Mouse (Mus musculus) natural killer cell, adult 2 months (primary cell): Measurements from ENCODE around the gene Cdk14.
"Not testable (repeated sequence)": the region's sequence is repeated elsewhere in the genome, so short reads cannot be mapped to it uniquely, and the experiment has no call there.

Source experiments
- DNase-seq, 2 experiments: peaks; one replicate each; pipeline ENCODE4 v3.0.0; 2022; ENCODE audit warnings: low spot score in 2 of 2

Cdk14 gene

DNA sequence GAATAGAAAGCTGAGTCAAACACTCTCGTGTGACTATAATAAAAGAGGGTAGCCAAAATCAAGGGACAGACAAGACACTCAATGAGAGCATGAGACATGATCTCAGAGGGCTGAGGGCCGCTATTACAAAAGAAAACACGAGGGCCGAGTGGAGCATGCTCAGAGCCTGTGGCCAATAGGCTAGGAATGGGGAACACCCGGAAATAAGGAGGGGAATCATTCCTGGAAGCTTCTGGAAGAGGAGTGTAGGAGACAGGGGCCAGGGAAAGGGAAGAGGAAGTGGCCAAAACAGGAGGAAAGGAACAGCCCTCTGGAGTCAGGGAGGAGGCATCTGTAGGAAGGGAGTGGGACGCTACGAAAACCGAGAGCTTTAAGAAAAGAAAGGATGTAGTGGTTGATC is 52.6 kb downstream of the Cdk14 start:
- DNase-seq, result no peak

DNA sequence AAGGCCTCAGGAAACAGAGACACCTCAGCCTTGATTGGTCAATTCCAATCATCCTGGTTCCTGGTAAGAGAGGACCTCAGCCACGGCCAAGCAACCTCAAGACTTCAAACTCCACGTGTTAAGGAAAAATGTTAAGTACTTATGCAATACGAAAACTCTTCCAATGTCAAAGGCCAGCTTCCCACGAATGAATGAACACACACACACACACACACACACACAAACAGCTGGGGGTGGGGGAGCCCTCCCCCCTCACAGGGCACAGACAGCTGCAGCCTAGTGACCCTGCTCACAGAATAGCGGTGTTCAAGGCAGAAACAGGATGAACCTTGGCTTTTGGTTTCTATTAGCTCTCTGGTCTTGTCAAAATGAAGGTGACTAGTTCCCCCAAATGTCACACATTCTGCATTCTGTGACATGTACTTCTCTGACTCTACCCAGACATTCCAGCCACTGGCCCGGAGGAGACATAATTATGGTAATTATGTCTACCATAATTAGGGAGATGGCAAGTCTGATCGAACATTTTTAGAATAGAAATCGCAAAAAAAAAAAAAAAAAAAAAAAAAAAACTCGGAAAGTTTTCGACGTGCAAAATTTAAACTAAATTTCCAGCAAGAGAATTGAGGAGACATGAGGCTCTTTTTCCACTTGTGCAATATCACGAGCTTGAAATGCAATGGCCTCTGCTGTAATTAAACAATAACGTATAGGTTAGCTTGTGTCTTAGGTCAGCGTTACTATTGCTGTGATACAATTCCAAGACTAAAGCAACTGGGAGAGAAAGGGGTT is 54.6 kb downstream of the Cdk14 start:
- no peak for DNase-seq

DNA sequence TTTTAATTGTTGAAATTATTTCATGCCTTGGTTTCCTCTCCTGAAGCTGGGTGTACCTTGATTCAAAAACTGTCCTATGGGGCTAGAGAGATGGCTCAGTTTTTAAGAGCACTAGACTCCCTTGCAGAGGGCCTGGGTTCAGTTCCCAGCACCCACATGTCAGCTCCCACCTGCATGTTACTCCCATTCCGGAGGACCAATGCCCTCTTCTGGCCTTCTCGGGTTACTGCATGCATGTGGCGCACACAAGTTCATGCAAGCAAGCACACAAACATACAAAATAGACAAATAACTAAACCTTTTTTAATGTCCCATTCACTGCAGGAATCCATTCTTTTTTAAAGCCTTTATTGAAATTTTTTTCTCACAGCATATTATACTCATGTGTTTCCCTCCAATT is 58.4 kb downstream of the Cdk14 start:
- DNase-seq, result no peak

DNA sequence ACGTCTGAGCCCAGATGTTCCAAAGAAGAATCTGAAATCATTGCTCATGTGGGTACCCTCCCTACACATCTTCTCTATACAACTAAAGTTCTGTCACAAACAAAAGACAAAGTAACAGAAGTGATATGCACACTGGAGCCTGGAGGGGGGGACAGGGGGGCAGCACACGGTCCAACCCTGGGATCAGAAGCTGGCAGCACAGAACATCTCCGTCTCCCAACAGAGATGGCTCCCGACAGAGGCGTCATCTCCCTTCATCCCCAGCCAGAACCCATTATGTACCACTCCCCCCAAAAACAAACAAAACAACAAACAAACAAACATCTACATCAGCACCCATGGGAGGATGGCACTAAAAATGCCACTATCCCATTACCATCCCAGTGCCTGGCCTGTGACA is 59.8 kb downstream of the Cdk14 start:
- DNase-seq, result no peak

DNA sequence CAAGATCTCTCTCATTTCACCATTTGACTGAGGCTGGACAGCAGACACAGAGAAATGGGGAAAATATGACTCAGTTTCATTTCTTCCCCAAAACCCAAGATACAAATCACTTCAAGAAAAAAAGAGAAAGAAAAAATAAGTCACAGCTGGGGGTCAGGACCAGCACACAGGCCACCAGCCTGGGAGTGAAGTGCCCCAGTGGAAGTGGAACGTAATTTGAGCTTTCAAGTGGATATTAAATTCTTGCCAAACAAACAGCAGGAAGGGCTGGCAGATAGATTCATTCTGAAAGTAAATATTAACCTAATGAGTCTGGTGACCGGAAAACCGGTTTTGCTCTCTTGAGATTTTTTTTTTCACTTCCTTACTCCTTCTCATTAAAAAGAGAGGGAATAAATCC is 60.2 kb downstream of the Cdk14 start:
- no peak for DNase-seq

DNA sequence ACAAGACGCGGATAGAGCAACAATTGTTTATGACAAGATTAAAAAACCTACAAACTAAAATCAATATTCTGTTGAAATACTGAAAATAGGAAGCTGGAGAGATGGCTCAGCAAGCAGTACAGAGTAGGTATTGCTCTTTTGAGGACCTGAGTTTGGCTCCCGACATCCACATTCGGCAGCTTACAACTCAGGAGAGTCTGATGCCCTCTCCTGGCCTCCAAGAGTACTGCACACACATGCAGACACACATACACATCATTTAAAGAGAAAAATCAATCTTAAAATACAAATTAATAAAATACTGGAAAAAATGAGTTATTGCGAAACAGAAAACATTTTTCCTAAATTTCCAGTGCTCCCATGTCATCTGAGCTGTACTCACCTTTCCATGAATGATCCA is 60.7 kb downstream of the Cdk14 start:
- DNase-seq, result no peak

DNA sequence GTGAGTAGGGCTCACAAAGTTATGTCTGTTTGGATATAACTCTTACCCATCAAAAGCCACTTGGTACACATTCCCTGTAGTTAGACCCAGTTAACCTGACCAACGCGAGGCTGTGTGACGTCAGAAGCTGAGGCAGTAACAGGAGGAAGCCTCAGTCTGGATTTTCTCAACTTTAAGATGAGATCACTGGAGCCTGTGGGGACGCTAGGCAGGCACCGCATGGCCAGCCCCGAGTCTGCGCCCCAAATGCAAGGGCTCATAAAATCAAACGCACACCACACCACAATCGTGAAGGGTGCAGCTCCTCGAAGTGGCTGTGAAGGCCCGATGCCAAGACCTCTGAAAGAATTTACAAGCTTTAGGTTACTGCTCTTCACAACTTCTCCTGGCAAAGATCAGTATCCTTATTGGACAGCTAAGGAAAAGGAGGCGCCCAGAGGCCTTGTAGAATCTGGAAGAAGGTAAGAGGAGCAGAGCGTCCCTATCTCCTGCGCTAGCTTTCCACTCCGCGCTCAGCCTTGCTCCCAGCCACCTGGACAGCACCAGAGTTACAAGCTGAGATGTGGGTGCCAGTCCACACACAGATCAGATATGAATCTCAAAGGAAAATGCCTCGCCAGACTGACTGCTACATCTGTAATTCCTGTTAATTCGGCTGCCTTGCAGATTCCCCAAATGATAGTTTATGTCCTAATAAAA is 61.9 kb downstream of the Cdk14 start:
- no peak for DNase-seq

DNA sequence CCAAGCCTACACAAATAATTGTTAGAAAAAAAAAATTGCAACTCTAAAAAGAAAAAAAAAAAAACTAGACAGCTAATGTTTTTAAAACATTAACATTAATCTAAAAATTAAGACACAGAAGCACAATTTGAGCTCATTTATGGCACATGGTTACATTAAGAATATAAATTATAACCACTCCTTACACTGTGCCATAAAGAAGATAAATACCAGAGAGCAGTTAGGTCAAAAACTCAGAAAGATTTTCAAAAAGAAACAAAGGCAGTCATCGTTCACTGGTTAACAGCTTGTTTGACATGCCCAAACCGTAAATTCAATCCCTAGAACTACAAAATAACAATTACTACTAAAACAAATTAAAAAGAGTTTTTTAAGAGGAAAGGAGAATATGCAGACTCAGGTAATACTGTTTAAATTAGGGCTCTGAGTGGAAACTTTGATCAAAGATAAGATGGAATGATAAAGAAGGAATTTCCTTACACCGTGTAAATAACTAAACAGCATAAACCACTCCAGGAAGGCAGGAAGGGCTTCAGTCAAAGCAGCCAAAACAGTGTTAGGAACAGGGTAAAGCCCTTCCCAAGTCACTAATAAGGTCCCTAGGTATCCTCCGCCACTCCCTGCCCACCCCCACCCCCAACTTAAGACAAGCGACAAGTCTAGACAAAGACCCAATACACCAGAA is 65.3 kb downstream of the Cdk14 start:
- DNase-seq, result no peak

DNA sequence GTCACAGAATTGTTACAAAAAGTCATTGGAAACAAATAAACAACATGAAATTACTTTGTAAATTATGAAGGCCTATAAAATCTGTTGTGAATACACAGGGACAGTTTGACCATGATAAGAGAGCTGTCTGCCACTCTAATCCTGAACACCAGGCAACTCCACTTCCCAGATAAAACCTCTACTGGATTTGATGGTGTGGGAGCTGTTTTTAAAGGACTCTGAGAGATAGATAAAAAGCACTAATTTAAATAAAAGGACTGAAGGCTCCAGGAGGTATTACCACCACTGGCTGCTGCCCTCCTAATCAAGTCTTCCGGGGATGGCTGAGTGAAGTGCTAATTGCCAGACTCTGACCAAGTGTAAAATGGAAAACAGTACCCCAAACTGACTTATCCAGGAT is 66.2 kb downstream of the Cdk14 start:
- DNase-seq, result no peak

DNA sequence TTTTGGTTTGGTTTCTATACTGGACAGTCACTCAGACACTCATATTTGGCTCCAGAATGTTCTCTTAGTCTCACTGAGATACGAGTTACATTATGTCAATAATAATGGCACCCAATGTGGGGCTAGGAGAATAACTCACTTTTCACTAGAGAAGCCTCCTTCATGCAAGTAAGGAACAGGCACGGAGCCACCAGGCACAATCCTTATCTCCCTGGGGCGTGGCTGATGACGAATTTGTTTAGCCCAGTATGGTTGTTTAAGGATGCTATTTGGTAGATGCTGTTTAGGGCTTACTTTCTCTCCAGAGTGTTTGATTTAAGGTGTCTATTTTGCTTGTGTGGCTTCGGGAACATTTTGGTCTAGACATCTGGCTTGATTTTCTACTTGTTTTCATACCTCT is 75.5 kb downstream of the Cdk14 start:
- no peak for DNase-seq

DNA sequence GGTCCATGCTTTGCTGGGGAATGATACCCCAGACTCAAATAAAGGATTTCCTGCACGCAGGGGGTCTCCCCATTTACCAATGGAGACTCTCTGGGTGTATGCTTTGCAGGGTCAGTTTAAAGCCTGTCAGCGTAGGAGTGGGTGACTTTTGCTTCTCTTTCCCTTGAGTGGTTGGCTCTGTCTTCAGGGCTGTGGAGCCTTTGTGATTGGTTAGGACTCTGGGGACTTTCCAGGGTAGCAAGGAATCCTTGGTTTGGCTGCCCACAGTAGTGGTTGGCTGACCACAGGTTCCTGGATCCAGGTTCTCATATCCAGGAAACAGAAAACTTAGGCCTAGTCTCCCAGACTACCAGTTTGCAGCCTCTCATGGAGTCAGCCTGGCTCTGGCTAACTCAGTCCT is 76.4 kb downstream of the Cdk14 start:
- DNase-seq, result no peak

DNA sequence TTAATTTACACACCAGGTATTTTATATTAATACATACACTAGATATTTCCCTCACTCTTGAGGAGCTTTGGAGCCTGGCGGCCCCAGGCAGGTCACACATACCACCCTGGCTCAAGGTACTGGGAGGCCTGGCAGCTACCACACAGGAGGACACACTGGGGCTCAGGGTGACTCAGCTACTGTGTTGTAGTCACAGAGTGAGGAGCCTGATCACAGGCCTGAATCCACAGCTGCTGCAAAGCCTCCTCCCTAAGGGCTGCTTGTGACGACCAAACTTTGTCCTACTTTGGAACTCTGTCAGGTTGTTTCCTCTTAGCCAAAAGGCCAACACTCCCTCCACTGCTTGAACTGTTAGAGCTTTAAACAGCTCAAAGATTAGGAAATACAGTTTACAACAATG is 76.8 kb downstream of the Cdk14 start:
- no peak for DNase-seq

DNA sequence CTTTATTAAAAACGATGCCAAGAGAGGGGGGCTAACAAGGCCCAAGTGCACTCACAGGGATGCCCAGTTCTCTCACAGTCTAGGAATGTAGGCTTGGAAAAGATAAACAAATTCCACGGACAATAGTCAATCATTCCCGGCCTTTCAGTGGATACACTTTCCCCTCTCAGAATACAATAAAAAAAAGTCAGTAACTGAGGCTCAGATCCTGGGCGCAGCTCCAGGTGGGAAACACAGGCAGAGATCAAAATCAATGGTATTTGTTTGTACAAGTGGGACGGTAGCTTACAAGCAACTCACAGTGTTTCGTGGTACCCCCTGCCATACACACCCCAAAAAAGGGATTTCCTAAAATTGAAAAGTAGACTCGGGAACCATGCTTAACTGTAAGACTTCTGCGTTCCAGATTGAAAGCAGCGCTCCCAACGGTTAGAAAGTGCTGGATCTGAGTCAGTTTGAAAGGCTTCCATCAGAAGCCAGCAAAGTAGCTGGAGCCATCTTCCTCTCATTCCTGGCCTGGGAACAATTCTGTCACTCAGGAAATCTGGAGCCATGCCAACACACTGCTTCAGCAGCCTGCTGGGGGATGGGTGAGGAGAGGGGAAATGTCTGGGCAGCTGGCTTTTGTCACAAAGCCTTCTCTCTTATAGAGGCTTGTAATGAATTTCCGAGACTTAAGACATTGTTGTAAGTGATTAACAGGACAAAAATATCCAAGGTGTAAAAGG is 77.5 kb downstream of the Cdk14 start:
- DNase-seq, result no peak

DNA sequence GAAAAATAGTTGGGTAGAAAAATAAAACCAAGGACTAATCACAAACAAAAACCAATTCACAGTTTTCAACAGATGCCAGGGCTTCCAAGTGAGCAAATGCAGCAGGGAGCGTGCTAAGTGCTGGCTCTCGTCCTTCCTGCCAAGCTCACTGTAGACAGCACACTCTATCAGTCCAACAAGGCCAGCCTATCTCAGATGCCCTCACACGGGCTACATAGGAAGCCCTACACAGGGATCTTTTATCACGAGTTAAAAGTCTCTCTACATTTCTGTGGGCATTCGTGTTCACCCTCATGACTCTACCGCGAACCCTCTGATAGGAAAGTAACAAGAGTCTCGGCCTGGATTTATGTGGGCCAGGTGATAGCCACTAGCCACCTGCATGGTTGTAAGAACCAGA is 78.5 kb downstream of the Cdk14 start:
- DNase-seq, result no peak

DNA sequence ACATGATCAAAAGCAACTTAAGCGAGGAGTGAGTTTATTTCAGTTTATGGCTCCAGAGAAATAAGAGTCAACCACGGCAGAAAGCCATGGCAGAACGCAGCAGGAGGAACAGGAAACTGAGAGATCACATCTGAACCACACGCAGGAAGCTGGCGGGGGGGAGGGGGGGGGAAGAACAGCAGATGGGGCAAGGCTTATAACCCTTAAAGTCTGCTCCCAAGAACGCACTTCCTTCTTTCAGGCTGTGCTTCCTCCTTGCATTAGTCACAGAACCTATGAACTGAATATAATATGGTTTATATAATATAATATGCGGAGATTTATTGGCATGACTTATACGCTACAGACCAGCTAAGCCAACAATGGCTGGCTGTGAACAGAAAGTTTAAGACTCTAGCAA is 86.2 kb downstream of the Cdk14 start:
- no peak for DNase-seq

DNA sequence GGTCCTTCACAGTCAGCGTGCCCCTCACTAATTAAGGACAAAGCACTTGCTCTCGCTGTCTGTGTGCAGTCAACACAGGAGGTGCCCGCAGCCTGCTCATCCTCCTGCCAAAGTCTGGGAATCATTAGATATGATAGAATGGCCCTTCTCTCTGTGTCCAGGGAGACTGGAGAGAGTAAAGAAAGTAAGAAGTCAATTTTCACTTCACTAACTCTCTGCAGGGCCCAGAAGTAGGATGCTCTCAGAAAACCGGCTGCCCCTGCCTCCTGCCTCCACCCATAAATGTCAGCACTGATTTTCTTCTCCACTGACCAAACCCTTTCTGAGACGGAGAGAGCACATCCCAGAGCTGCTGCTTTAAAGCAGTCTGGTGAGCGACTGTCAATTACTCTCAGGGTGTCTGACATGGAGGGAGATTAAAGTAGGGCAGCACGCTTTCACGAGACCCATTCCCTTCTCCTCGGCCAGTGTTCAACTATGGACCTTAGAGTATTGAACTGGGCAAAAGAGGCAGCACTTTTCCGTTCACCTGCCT is 89.1 kb downstream of the Cdk14 start:
- DNase-seq, result no peak

DNA sequence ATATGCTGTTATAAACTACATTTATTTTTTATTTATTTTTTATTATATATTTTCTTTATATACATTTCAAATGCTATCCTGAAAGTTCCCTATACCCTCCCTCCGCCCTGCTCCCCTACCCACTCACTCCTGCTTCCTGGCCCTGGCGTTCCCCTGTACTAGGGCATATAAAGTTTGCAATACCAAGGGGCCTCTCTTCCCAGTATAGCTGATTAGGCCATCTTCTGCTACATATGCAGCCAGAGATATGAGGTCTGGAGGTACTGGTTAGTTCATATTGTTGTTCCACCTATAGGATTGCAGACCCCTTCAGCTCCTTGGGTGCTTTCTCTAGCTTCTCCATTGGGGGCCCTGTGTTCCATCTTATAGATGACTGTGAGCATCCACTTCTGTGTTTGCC is 91.1 kb downstream of the Cdk14 start:
- DNase-seq, result not testable (repeated sequence)

DNA sequence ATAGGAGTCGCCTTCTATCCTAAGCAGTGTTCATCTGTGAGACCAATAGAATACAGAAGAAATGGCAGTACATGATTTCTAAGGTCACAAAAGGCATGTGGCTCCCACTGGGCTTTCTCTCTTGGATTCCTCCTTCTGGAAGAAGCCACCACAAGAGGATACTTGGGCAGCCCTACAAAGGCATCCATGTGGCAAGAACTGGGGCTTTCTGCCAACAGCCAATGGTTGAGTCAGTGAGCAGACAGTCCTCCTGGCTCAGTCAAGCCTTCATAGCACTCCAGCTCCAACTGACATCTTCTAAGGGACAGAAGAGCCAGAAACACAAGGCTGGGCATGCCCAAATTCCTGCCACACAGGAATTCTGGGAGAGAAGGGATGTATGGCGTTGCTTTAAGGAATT is 93.4 kb downstream of the Cdk14 start:
- no peak for DNase-seq

DNA sequence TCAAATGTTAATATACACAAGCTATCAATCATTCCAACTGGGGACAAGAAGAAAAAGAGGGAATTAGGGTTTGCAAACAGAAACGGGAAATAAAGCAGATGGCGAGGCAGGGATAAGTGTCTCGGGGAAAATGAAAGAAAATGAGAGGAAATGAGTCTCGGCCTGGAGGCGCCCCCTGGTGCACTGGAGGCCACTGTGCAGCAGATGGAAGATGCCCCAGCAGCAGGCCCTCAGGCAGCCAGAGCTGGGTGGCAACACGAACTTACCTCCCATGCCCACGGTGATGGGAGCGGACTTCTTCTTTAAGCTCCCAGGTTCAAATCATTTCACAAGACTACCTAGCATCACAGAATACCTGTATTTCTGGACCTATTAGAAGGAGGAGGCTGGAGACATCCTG is 97.4 kb downstream of the Cdk14 start:
- no peak for DNase-seq

DNA sequence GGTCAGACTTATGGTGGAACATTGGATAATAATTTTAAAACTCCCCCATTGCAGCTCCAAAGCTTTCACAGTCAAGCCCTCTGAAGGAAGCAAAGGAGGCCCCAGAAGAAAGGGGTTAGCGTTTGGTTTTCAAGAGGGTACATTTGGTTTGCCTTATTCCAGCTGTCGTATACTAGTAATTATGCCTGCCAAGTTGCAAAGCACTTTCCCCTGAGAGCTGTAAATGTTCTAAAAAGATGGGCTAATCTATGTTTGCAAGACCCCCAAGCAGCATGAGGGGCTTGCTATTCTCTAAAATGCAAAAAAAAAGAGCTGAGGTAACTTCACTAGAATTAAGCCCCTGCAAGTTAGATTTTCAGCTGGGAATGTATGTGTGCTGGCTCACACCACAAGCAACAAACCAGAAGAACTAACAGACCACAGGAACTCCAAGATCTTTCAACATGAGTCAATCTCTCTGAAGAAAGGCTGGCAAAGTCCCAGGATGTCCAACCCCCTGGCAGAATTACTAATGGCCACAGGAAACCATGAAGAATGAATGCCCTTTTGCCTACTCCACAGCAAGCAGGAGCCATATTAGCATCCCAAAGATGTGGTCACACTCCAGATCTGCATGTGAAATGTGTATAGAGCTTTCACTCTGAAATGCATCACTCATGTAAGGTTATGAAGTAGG is 99.5 kb downstream of the Cdk14 start:
- no peak for DNase-seq

DNA sequence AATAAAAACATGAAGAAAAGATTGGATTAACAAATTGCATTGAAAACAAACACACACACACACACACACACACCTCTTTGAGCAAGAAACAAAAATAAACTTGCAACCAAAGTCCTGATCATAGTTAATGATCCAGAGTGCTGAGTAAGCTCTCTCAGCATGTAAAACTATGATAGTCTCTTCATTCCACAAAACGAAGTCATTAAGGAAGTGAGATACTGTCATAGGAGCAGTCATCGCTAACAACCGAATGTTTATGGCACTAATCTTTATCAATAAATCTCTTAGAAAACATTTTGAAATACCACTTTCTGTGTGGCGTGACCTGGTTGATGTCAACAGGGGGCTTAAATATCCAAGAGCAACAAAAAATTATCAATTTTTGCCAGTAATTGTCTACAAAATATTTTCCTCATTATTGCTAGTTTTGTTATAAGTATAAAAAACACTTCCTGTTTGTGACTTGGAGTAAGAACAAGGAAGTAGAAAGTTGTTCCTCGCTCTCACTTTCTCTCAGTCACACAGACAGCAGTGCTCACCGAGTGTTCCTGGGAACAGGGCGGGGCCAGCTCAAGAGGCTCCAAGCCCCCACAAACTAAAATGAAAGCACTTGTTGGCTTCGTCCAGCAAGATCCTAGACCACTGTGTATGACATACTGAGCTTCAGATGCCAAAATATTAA is 100.1 kb downstream of the Cdk14 start:
- DNase-seq, result no peak
